Mouse (Mus musculus): ENCODE results near the gene Slamf9.

The Slamf9 gene

DNA sequence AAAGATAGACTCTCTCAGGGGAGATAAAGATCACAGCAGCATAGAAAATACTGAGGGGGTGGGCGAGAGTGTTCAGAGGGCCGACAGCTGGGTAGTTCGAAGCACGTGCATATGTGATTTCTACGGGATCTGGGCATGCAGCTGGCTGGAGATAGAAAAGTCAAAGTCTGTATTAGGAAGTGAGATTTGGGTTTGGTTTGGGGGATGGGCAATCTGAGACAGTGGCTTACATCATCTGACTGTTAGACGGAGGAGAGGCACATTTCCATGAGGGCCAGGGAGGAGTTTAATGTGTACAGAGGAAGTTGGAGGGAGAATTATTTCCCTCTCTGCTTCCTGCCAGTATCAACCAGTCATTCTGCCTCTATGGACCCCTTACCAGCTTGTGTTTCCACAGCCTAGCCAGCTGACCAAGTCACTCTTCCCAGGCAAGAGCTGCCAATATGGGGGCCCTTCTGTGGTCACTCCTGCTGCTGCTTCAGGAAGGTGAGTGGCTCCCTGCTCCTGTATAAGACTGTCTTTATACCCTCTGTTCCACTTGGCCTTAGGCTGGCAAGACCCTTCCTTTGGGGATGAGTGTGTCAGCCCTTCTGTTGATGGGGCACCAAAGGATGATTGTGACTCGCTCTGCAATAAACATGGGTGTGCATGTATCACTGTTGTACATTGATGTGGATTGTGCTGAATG lies at the start of gene Slamf9:
Gene Slamf9 (plus strand): TSS at position 305 of the 688 bp plus-strand sequence.
- DNase-seq (ENCODE audit: low spot score in 2 of 2) = no peak

DNA sequence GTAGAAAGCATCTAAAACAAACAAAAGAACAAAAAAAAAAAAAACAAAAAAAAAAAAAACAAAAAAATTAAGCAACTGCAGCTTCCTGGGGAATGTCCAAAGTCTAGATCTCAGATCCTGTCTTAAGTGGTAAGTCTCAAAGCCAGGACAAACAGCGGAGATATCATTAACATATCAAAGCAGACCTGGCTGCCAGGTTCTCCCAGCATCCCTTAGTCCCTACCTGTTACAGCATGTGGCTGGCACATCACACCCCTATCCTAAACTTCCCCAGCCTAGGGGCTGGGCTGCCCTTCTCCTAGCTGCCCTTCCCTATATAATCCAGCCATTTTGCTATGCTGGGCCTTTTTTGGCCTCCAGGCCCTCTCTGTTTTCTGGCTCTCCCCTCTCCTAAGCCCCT lies 48.7 kb upstream of the Slamf9 start:
- no peak for DNase-seq (ENCODE audit: low spot score in 2 of 2)

- no peak for DNase-seq (ENCODE audit: low spot score in 2 of 2)
These were observed 47.3 kb upstream of the Slamf9 start for GRCm38 (mm10) chr1:172427841-172428240.

DNA sequence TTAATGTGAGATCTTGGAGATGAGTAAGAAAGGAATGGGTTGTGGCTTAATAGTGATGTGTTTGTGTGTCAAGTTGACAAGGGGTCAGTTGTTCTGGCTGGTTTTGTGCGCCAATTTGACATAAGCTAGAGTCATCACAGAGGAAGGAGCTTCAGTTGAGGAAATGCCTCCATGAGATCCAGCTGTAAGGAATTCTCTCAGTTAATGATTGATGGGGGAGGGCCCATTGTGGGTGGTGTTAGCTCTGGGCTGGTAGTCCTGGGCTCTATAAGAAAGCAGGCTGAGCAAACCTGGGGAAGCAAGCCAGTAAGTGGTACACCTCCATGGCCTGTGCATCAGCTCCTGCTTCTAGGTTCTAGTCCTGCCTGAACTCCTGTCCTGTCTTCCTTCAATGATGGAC lies 46.5 kb upstream of the Slamf9 start:
- no peak for DNase-seq (ENCODE audit: low spot score in 2 of 2)

DNA sequence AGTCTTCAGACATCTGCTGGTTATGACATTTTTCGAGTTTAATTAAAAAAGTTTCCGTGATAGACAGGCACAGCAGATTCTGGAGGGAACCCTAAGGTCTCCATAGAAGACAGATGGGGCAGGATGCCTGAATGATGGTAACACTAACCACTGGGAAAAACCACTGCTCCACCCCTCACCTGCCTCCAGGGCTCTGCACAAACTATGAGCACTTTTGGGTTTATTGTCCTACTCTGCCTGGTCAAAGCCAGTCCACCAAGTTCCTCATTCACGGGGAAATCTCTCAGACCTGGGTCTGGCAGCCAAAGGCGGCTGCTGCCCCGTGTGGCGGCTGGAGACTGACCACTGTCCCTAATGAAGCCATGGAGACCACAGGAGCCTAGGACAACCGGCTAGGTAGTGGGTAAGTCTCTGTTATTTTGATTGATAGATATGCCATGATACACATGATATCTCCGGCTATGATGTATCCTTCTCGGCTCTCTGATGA lies 44.4 kb upstream of the Slamf9 start:
- no peak for DNase-seq (ENCODE audit: low spot score in 2 of 2)

DNA sequence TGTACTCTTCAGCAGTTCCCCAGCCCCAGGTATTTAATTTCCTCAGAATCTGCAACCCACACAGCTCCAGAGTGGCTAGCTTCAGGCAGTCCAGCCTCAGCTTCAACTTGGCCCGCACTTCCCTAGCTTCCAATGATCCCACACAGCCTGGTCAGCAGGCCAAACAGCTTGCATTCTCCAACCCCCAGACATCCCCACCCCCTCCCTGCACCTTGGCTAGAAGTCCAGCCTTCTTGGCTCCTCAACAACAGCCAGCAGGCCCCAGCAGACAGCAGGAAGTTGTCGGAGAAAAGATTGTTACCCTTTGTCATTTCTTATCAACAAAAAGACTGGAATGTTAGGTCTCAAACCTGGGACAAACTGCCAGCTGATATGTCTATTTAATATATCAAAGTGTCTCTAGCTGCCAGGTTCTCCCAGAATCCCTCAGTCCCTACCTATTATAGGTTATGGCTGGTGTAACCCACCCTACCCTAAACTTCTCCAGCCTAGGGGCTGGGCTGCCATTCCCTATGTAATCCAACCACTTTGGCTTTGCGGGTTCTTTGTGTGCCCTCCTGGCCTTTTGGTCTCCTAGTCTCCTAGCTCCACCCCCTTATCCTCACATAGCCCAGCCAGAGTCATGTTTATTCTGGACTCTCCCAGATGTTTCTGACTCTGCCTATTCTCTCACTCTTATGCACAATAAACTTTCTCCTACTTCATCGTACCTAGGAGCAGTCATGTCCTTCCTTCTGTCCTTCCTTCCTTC lies 43.1 kb upstream of the Slamf9 start:
- DNase-seq (ENCODE audit: low spot score in 2 of 2) = no peak

GRCm38 (mm10) chr1:172432587-172432955 lies 42.6 kb upstream of the Slamf9 start:
- DNase-seq (ENCODE audit: low spot score in 2 of 2) = no peak

DNA sequence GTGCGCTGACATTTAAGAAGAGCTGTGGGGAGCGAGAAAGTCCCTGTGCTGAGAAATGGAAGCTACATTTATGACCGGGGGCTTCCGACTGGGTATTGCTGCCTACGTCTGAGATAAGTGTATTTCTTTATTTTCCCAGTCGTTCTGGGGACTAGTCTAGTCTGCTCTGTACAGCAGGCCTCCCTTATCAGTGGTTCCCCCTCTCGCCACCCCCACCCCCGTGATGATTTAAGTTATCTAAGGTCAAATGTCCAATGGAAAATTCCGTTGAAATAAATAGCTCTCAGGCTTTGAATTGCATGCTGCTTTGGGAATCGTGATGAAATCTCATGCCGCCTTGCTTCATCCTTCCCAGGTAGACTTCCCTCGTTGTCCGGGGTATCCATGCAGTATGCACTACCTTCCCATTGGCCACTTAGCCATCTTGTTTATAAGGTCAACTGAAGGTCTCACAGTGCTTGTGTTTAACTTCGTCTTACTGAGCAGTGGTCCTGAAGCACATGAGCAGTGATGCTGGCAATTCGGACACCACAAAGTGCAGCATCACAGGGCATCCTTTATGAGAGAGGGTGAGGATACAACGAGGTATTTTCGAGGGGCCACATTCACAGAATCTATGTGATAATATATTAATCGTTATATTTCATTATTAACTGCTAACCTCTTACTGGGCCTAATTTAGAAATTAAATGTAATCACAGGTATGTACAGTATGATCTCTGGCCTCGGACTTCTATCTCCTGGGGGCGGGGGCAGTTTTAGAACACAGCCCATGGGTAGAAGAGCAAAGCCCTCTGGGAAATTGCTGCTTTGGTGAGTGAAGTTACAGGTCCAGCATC lies 41.9 kb upstream of the Slamf9 start:
- no peak for DNase-seq (ENCODE audit: low spot score in 2 of 2)

GRCm38 (mm10) chr1:172433851-172434165 lies 41.4 kb upstream of the Slamf9 start:
- DNase-seq (ENCODE audit: low spot score in 2 of 2) = no peak

DNA sequence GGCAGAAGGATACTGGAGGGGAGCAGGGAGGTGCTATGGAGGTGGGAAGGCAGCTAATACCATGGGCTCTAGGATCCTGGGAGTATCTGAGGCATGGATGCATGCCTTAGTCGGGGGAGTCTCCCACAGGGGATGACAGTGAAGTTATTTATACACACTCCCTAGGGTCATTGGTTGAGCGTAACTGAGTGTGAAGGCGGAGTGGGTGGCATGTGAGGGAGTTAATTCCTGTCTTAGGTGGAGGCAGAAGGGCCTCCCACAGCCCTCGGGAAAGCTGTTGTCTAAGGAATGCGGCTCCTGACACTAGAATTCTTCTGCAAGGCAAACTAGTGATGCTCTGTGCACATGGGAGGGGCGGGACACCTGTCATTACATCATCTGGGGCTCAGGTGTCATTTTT lies 38.4 kb upstream of the Slamf9 start:
- no peak for DNase-seq (ENCODE audit: low spot score in 2 of 2)

GRCm38 (mm10) chr1:172438621-172439020 lies 36.5 kb upstream of the Slamf9 start:
- no peak for DNase-seq (ENCODE audit: low spot score in 2 of 2)

GRCm38 (mm10) chr1:172440521-172440920 lies 34.6 kb upstream of the Slamf9 start:
- no peak for DNase-seq (ENCODE audit: low spot score in 2 of 2)

- DNase-seq (ENCODE audit: low spot score in 2 of 2) = no peak
These were observed 33.2 kb upstream of the Slamf9 start for GRCm38 (mm10) chr1:172441935-172442445.

DNA sequence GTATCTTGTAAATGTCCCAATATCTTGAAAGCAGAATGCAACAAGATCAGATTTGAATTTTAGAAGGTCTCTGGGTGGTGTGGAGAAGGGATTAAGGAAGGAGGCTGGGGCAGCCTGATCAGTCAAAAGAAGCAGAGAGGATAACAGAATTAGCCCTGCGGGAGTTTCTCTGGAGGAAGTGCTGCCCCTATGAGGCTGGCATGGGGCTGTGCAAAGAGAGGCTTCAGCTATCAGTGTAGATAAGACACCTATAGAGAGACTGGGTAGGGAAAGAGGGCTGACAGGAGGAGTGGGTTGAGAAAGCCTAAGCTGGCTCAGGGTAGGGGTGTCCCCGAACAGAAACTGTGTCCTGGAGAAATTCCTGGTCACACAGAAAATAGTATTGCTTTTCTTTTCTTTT lies 24.9 kb upstream of the Slamf9 start:
- no peak for DNase-seq (ENCODE audit: low spot score in 2 of 2)

GRCm38 (mm10) chr1:172450848-172451470 lies 24.2 kb upstream of the Slamf9 start:
- DNase-seq (ENCODE audit: low spot score in 2 of 2) = no peak

GRCm38 (mm10) chr1:172452911-172453310 lies 22.2 kb upstream of the Slamf9 start:
- no peak for DNase-seq (ENCODE audit: low spot score in 2 of 2)

GRCm38 (mm10) chr1:172453810-172454209 lies 21.3 kb upstream of the Slamf9 start:
- DNase-seq (ENCODE audit: low spot score in 2 of 2) = no peak

DNA sequence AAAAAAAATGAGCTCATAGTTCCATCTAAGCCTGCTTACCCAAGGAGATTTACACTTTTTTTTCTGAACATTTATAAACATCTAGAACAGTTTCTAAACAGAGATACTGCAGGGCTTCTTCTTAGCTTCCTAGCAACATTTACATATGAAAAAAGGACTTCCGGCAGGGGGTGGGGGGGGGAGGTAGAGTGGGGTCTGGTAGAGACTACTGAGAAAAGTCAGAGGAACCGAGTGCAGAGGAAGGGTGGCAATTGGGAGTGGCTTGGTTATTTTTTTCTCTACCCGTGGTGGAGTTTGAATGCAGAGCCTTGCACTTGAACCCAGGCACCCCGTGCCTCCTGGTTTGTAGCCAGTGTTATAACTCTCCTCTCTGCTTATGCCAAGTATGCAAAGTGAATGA lies 19.7 kb upstream of the Slamf9 start:
- DNase-seq (ENCODE audit: low spot score in 2 of 2) = no peak

DNA sequence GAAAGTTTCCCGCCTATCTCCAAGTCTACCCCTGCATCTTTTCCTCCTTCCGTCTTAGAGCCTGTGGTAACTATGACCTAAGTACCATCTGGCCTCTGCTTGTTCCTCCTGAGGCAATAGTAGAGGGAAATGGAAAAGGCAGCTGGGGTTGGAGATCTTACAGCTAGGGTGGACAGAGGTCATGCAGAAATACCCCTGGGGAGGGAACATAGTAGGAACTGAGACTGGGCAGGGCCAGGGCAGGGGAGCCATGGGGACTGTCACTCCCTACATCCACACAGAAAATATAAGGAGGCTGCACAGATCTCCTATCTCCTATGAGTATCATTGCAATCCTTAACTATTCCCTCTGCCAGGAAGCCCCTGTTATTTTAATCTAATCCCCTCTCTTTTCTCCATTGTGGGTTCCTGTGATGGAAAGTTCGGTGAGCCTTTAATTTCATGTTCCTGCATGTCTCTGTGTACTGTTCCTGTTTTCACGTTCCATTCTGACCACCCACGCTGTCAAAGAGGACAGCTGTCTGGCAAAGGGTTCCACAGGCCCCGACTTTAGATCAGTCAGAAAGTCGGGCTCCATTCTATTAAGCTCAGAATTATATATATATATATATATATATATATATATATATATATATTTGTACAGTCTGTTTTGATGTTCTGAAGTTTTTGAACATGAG lies 19.0 kb upstream of the Slamf9 start:
- DNase-seq (ENCODE audit: low spot score in 2 of 2) = no peak

GRCm38 (mm10) chr1:172457196-172457595 lies 18.0 kb upstream of the Slamf9 start:
- no peak for DNase-seq (ENCODE audit: low spot score in 2 of 2)

- DNase-seq (ENCODE audit: low spot score in 2 of 2) = no peak
These were observed 17.1 kb upstream of the Slamf9 start for GRCm38 (mm10) chr1:172458041-172458440.

All from frontal cortex, postnatal 36 days (tissue).